Mouse (Mus musculus) bone marrow macrophage, adult 2 months (primary cell): ENCODE data around the gene Adamts7.

ENCODE experiments used
- CTCF ChIP-seq: IDR thresholded peaks from 2 replicates; pipeline ENCODE4 v1.5.1; 2012; ENCODE audit warnings: low read depth, mild to moderate bottlenecking, low read length, moderate library complexity
- POLR2A ChIP-seq: IDR thresholded peaks from 2 replicates; pipeline ENCODE4 v1.6.1; 2012; ENCODE audit warnings: mild to moderate bottlenecking, low read depth, low read length, borderline replicate concordance

DNA sequence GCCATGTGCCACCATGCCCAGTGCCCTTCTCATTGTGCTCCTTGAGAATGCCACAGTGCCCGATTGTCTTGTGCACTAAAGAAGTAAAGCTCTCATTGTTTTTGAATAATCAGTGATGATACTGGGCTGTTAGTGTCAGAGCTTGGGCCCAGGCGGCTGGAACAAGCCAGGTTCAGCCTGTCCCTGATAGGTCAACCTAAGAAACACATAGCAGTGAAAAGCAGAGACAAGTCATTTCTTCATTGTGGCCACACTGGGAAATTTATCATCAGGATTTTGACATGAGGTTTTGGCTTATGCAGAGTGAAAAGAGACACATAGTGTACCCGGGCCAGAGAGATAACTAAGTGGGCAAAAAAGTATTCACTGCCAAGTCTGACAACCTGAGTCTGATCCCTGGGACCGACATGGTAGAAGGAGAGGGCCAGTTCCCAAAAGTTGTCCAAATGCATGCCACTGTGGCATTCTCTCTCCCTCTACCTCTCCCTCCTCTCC lies 40.6 kb upstream of the Adamts7 start:
- TF ChIP-seq CTCF (no peak), POLR2A (no peak)
